Mouse (Mus musculus): ENCODE results near the gene Cramp1l. TPM values are rescaled to one million over a fixed set of nuclear protein-coding genes. Genes with fewer than 3 reads are reported as not detected.
A peak's percentile ranks its signal among the peaks of the same experiment; 100 is the strongest.
"Not testable (repeated sequence)": the region's sequence is repeated elsewhere in the genome, so short reads cannot be mapped to it uniquely, and the experiment has no call there.

Gene Cramp1l
- total RNA-seq, 2 experiments from 2014 or later = 9.8 to 17.7 TPM

DNA sequence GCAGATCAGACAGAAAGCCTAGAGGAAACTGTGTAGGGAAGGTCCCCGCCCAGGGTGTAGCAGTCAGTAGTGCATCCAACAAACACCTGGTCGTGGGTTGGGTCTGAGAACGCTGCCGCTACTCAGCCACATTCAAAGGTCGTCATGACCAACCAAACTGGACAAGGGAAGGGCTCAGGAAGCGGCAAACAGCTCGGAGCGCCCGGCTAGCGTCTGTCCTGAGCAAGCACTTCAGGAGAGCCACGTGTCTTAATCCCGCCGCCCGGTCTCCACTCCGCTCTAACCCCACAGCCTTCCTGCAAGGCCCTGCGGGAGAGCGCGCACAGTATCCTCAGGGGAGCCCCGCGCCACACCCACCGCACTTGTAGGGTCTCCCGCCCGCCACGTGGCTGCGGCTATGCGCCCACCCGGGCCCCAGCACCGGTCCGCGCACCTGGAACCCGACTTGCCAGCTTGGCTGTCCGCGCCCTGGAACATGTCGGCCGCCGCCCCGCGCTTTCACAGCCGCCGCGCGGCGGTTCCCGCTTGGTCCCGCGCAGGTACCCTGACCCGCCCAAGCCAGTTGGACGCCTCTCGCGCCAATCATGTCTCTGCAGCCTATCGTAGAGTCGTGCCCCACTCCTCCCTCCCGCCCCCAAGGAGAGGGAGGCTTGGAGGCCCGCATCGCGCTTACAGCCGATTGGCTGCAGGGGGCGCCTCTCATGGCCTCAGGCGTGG is 55.3 kb downstream of the Cramp1l start, which contains the start of gene Jpt2:
Jpt2 (minus strand) TSS at position 555 of the 717 bp plus-strand sequence.
- peak; percentile 99 for ATAC-seq (ENCODE audit: poor library complexity, severe bottlenecking)

- no peak for ATAC-seq (ENCODE audit: poor library complexity, severe bottlenecking)
Observed at GRCm38 (mm10) chr17:24959371-24959770, 56.2 kb downstream of the Cramp1l start.

GRCm38 (mm10) chr17:24953291-24953690 is 62.3 kb downstream of the Cramp1l start:
- ATAC-seq (ENCODE audit: poor library complexity, severe bottlenecking) = no peak

DNA sequence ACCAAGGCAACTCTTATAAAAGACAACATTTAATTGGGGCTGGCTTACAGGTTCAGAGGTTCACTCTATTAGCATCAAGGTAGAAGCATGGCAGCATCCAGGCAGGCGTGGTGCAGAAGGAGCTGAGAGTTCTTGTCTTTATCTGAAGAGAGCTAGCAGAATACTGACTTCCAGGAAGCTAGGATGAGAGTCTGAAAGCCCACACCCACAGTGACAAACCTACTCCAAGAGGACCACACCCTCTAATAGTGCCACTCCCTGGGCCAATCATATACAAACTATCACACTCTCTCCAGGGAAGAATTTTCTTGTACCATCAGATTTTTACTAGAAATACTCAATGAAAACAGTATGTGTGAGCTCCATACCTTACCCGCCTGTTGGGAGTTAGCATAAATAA is 64.9 kb downstream of the Cramp1l start:
- ATAC-seq (ENCODE audit: poor library complexity, severe bottlenecking) = no peak

DNA sequence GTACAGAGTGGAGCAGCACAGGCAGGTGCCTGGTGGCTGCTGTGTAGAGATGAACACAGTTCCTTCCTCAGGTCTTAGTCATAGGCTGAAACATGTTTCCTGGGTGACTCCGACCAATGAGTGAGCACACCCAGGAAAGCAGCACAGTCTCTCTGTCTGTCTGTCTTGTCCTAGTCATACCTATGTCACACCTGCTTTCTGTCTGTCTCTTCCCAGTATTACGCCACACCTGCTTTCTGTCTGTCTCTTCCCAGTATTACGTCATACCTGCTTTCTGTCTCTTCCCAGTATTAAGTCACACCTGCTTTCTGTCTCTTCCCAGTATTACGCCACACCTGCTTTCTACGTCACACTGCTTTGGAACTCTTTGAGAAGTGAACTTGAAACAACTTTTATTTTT is 67.4 kb downstream of the Cramp1l start:
- no peak for ATAC-seq (ENCODE audit: poor library complexity, severe bottlenecking)

- not testable (repeated sequence) for ATAC-seq (ENCODE audit: poor library complexity, severe bottlenecking)
Observed at GRCm38 (mm10) chr17:24943589-24943988, 72.0 kb downstream of the Cramp1l start.

- no peak for ATAC-seq (ENCODE audit: poor library complexity, severe bottlenecking)
Observed at GRCm38 (mm10) chr17:24943036-24943435, 72.6 kb downstream of the Cramp1l start.

- ATAC-seq (ENCODE audit: poor library complexity, severe bottlenecking) = peak; percentile 80
Observed at GRCm38 (mm10) chr17:24942453-24942852, 73.1 kb downstream of the Cramp1l start.

GRCm38 (mm10) chr17:24937266-24937665 is 78.3 kb downstream of the Cramp1l start:
- ATAC-seq (ENCODE audit: poor library complexity, severe bottlenecking) = no peak

DNA sequence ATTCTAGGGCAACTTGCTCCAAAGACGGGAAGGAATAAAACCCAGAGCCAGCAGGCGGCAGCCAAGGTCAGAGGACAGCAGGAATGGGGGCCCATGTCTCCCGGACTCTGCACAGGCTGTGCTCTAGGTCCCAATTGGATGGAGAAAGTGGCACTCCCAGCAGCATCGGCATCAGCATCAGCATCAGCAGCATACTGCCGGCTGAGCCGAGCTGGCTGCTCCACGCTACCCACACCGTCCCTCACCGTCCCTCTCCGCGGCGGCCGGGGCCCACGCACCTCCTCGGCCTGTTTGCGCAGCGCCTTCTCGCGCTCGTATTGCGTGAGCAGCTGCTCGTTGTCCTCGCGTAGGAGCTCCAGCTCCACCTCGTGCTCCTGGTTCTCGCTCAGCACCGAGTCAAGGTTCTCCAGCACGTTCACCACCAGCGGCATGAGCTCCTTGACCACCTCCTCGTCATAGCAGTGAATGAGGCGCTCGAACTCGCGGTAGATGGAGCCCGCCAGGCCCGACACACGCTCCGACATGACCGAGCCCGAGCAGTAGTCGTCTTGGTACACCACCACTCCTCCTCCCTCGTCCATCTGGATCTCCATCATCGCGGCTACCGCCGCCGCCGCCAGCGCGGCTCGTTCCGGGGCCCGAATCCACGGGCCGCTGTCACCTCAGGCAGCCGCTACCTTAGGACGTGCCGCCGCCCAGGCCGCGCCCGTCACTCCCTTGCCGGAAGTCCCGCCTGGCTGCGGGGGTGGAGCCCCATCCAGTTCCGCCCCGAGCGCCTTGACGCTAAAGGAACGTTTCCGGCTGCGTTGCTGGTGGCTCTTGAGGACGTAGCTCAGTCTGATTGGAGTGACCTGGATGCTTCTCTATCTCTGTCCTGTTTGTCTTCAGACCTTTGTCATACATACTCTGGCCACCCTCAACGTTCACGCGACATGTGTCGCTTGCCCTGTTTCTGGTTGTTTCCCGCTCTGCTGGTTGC is 79.0 kb downstream of the Cramp1l start, which contains the start of gene Mapk8ip3:
Mapk8ip3 (minus strand) TSS at position 719 of the 979 bp plus-strand sequence.
- ATAC-seq (ENCODE audit: poor library complexity, severe bottlenecking) = peak; percentile 99

- ATAC-seq (ENCODE audit: poor library complexity, severe bottlenecking) = no peak
Observed at GRCm38 (mm10) chr17:24935666-24936065, 79.9 kb downstream of the Cramp1l start.

DNA sequence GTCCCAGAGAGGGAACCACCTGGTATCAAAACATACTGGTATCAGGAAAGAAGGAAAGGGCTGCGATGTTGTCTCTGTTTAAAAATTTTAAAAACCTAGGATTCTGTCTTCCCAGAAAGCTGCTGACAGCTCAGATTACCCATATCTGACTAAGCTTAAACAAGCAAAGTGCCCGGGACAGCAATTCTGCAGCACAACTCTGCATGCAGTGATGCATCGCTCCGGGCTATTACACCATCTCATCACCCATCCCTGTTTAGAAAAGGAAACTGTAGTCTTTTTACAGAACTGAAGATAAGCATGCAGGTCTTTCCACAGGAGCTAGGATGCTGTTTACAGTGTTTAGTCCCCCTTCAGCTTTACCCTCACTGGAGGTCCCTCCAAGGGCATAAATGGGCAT is 80.7 kb downstream of the Cramp1l start:
- no peak for ATAC-seq (ENCODE audit: poor library complexity, severe bottlenecking)

DNA sequence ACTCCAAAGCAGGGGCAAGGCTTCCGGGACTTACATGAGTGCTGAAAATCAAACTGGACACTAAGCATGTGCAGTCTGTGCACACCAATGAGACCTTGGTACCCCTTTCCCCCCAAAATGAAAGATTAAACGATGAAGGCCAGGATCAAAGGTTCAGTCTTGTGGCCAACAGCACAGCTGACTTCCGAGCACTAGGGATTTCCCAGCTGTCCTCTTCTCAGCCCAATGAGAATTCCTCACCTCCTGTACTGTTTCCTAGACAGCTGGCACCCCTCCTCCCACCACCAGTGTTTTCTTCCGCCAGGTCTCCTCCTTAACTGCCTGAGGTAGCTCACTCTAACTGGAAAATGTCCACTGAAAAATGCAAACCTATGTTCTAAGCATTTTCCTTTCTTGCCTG is 82.4 kb downstream of the Cramp1l start:
- ATAC-seq (ENCODE audit: poor library complexity, severe bottlenecking) = no peak

GRCm38 (mm10) chr17:24932431-24932830 is 83.2 kb downstream of the Cramp1l start:
- no peak for ATAC-seq (ENCODE audit: poor library complexity, severe bottlenecking)

DNA sequence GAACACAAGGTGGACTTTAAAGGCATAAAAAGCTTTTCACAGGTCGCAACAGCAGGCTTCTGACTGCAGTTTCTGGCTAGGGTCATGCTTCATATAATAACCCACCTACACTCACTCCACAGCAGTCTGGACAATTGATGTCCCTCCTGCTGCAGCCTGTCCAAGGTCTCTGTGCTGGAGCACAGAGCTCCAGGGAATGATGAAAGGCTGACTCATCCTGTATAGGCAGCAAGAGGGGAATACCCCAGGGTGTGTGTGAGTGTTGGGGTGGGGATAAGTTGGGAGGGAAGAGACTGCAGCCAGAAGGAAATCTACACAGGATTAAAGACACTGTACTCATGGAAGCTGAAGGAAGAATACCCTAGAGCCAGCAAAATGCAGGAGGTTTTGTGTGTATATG is 86.1 kb downstream of the Cramp1l start:
- ATAC-seq (ENCODE audit: poor library complexity, severe bottlenecking) = no peak

DNA sequence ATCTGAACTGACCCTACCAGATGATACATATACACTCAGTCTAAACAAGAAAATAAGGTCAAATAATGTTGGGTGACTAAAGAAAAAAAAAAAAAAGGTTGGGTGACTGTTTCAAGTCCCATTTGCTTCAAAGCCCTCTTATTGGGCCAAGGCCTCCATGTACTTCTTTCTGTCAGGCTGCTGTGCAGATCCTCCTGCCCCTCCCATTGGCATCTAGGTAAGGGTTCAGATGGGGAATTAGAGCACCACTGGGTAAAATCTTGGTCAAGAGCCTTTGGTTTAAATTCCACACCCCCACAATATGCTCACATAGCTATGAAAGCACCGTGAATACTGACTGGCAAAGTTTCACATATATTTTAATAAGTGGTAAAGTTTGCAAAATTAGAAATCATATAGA is 92.3 kb downstream of the Cramp1l start:
- ATAC-seq (ENCODE audit: poor library complexity, severe bottlenecking) = no peak

GRCm38 (mm10) chr17:24913984-24914383 is 101.6 kb downstream of the Cramp1l start:
- no peak for ATAC-seq (ENCODE audit: poor library complexity, severe bottlenecking)

Other genes starting within 250 kb of the Cramp1l start
- not detected in 2 replicates for gene Meiob, start 211.5 kb downstream of the Cramp1l start, total RNA-seq (2015)
- gene Meiob, start 211.5 kb downstream of the Cramp1l start, total RNA-seq (2017) = 0.33 TPM in 1 of 2 replicates, not detected in the other
- gene Hagh, start 175.6 kb downstream of the Cramp1l start, total RNA-seq (2015) = 29.5 and 46.1 TPM in 2 replicates
- gene Hagh, start 175.6 kb downstream of the Cramp1l start, total RNA-seq (2017) = 22.8 and 25.0 TPM in 2 replicates
- gene Fahd1, start 165.4 kb downstream of the Cramp1l start, total RNA-seq (2015) = 3.7 and 4.0 TPM in 2 replicates
- gene Fahd1, start 165.4 kb downstream of the Cramp1l start, total RNA-seq (2017) = 8.4 and 13.0 TPM in 2 replicates
- not detected in 2 replicates for gene Igfals, start 149.8 kb downstream of the Cramp1l start, total RNA-seq (2015)
- gene Igfals, start 149.8 kb downstream of the Cramp1l start, total RNA-seq (2017) = not detected in 2 replicates
- gene Nubp2, start 129.4 kb downstream of the Cramp1l start, total RNA-seq (2015) = 74.4 and 76.3 TPM in 2 replicates
- 39.8 and 43.2 TPM in 2 replicates for gene Nubp2, start 129.4 kb downstream of the Cramp1l start, total RNA-seq (2017)
- gene Spsb3, start 129.1 kb downstream of the Cramp1l start, total RNA-seq (2015) = 17.1 and 19.8 TPM in 2 replicates
- 11.1 and 11.9 TPM in 2 replicates for gene Spsb3, start 129.1 kb downstream of the Cramp1l start, total RNA-seq (2017)
- gene Eme2, start 120.7 kb downstream of the Cramp1l start, total RNA-seq (2015) = 2.2 and 5.8 TPM in 2 replicates
- gene Eme2, start 120.7 kb downstream of the Cramp1l start, total RNA-seq (2017) = 13.5 and 17.4 TPM in 2 replicates
- gene Mrps34, start 120.7 kb downstream of the Cramp1l start, total RNA-seq (2015) = 30.0 and 30.1 TPM in 2 replicates
- gene Mrps34, start 120.7 kb downstream of the Cramp1l start, total RNA-seq (2017) = 12.9 and 18.9 TPM in 2 replicates
- 27.2 and 28.2 TPM in 2 replicates for gene Nme3, start 119.3 kb downstream of the Cramp1l start, total RNA-seq (2015)
- 40.9 and 45.5 TPM in 2 replicates for gene Nme3, start 119.3 kb downstream of the Cramp1l start, total RNA-seq (2017)
- 17.3 and 17.6 TPM in 2 replicates for gene Mapk8ip3, start 78.8 kb downstream of the Cramp1l start, total RNA-seq (2015)
- gene Mapk8ip3, start 78.8 kb downstream of the Cramp1l start, total RNA-seq (2017) = 20.1 and 36.1 TPM in 2 replicates
- gene Jpt2, start 55.1 kb downstream of the Cramp1l start, total RNA-seq (2015) = 60.9 and 63.8 TPM in 2 replicates
- 54.0 and 55.0 TPM in 2 replicates for gene Jpt2, start 55.1 kb downstream of the Cramp1l start, total RNA-seq (2017)
- 6.4 and 8.1 TPM in 2 replicates for gene Ift140, start 297 bp upstream of the Cramp1l start, total RNA-seq (2015)
- gene Ift140, start 297 bp upstream of the Cramp1l start, total RNA-seq (2017) = 9.9 and 17.2 TPM in 2 replicates
- not detected in 2 replicates for gene Tmem204, start 67.8 kb upstream of the Cramp1l start, total RNA-seq (2015)
- gene Tmem204, start 67.8 kb upstream of the Cramp1l start, total RNA-seq (2017) = not detected in 2 replicates
- 3.9 and 4.4 TPM in 2 replicates for gene Telo2, start 100.2 kb upstream of the Cramp1l start, total RNA-seq (2015)
- gene Telo2, start 100.2 kb upstream of the Cramp1l start, total RNA-seq (2017) = 8.8 and 11.3 TPM in 2 replicates
- gene Ptx4, start 105.0 kb upstream of the Cramp1l start, total RNA-seq (2015) = not detected in 2 replicates
- gene Ptx4, start 105.0 kb upstream of the Cramp1l start, total RNA-seq (2017) = not detected in 2 replicates
- gene Clcn7, start 117.6 kb upstream of the Cramp1l start, total RNA-seq (2015) = 12.3 and 13.1 TPM in 2 replicates
- gene Clcn7, start 117.6 kb upstream of the Cramp1l start, total RNA-seq (2017) = 16.6 and 18.3 TPM in 2 replicates
- gene Ccdc154, start 146.7 kb upstream of the Cramp1l start, total RNA-seq (2015) = not detected in 2 replicates
- 0.11 TPM in 1 of 2 replicates, not detected in the other for gene Ccdc154, start 146.7 kb upstream of the Cramp1l start, total RNA-seq (2017)
- gene Gm38655, start 159.7 kb upstream of the Cramp1l start, total RNA-seq (2015) = not detected in 2 replicates
- not detected in 2 replicates for gene Gm38655, start 159.7 kb upstream of the Cramp1l start, total RNA-seq (2017)
- 9.7 and 10.8 TPM in 2 replicates for gene BC003965, start 168.8 kb upstream of the Cramp1l start, total RNA-seq (2015)
- gene BC003965, start 168.8 kb upstream of the Cramp1l start, total RNA-seq (2017) = 2.7 and 5.9 TPM in 2 replicates
- 7.3 and 7.7 TPM in 2 replicates for gene Unkl, start 172.6 kb upstream of the Cramp1l start, total RNA-seq (2015)
- gene Unkl, start 172.6 kb upstream of the Cramp1l start, total RNA-seq (2017) = 7.3 and 10.5 TPM in 2 replicates
- gene Gnptg, start 224.3 kb upstream of the Cramp1l start, total RNA-seq (2015) = 17.1 and 19.0 TPM in 2 replicates
- gene Gnptg, start 224.3 kb upstream of the Cramp1l start, total RNA-seq (2017) = 12.3 and 13.0 TPM in 2 replicates
- gene Tsr3, start 224.4 kb upstream of the Cramp1l start, total RNA-seq (2015) = 7.3 and 9.2 TPM in 2 replicates
- gene Tsr3, start 224.4 kb upstream of the Cramp1l start, total RNA-seq (2017) = 15.0 and 22.8 TPM in 2 replicates
- 3.3 and 3.7 TPM in 2 replicates for gene Baiap3, start 240.6 kb upstream of the Cramp1l start, total RNA-seq (2015)
- 1.8 and 4.0 TPM in 2 replicates for gene Baiap3, start 240.6 kb upstream of the Cramp1l start, total RNA-seq (2017)